Mouse (Mus musculus): Measurements from ENCODE around the gene Ugt8a.

- TF ChIP-seq CTCF (IDR thresholded peaks at IDR 0.05; ENCODE audit: low read depth), result no peak
- no peak for TF ChIP-seq EP300 (IDR thresholded peaks at IDR 0.05; ENCODE audit: low read depth)
These were observed 68.5 kb downstream of the Ugt8a start for GRCm38 (mm10) chr3:125869873-125870272.

Measured in heart, postnatal 0 days (tissue).